In the genomic region with DNA sequence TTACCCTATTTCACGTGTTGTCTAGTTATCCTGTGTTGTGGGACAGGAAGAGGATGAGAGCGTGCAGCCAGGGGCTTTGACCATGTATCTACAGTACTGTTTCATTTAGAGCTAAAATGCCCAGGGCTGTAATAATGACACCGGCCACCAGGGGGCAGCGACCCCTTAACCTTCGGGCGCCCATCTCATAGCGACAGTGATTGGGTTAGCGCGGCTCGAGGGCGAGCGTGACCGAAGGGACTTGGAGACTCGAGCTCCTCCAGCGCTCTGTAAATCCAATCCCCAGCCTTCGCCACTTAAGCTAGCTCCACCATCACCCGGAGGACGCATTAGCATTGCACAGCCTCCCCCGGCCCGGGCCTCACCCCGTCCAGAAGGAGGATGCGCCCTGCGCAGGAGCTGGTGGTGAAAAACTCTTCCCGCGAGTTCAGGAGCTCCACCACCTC, we compare ENCODE assay signal across 8 mouse cellular contexts. TPM values are rescaled to one million over a fixed set of nuclear protein-coding genes. Genes with fewer than 3 reads are reported as not detected.
A peak's percentile ranks its signal among the peaks of the same experiment; 100 is the strongest.
DNase-seq lines count a peak whose midpoint lies in the region; ATAC-seq and TF ChIP-seq lines count a peak whose summit lies in the region.

A gene (plus strand): TSS at position 224 of the 446 bp plus-strand sequence.

- H3K4me2 ChIP-seq in forebrain, embryonic 15.5 days (replicated peaks), result peak within 1 kb of the TSS; percentile 57

- peak; percentile 92 for ATAC-seq in forebrain, embryonic 15.5 days (replicated peaks)
- ATAC-seq in neutrophil, adult 5-6 weeks (ENCODE audit: extremely low read depth, insufficient number of reproducible peaks, low FRiP score, poor library complexity, severe bottlenecking), result peak; percentile 81

- H3K9ac ChIP-seq in forebrain, embryonic 15.5 days (replicated peaks), result peak within 1 kb of the TSS; percentile 75

- peaks cover 10% of the 10 kb centered on the region for H3K4me1 ChIP-seq in forebrain, embryonic 15.5 days
- H3K4me1 ChIP-seq in lung, adult 2 months (ENCODE audit: control insufficient read depth, insufficient read depth, low read length), result peaks cover 6% of the 10 kb centered on the region; the same call in 1 of the 2 replicates

- TF ChIP-seq CTCF in lung, adult 2 months (IDR thresholded peaks at IDR 0.05; ENCODE audit: insufficient read depth, low read length), result peak; percentile 67

- H3K9me3 ChIP-seq in forebrain, embryonic 15.5 days, result no peaks in the 10 kb centered on the region

- H3K36me3 ChIP-seq in forebrain, embryonic 15.5 days, result peaks cover 24% of the 10 kb centered on the region

- under 1% methylated on average over 25 of the region's 25 CpGs for WGBS in forebrain, embryonic 15.5 days
- whole genome bisulfite sequencing in lung, adult 2 months, result under 1% methylated on average over 25 of the region's 25 CpGs

- peak; percentile 50; the same call in 1 of the 2 replicates for TF ChIP-seq POLR2A in lung, adult 2 months (IDR thresholded peaks at IDR 0.05; ENCODE audit: borderline replicate concordance, extremely low read depth, low read depth, low read length)

- intact Hi-C loops in heart, postnatal 25 days (cut with DNase I), result loop anchor here (10.0 kb wide), 1 partner anchor 498 kb away; a partner anchor contains a TSS

- peak; percentile 91 for DNase-seq in ES-CJ7 (ENCODE audit: low read depth, low spot score)
- DNase-seq in cerebellum, adult 11 months, result peak; percentile 92
- peak; percentile 72 for DNase-seq in heart, postnatal 25 days (ENCODE audit: low spot score)
- DNase-seq in layer of hippocampus, adult 18-20 months (ENCODE audit: low spot score in 2 of 2), result peak; percentile 81 to 96
- peak; percentile 89 for DNase-seq in lung, adult 2 months
- DNase-seq in thymus, adult 18-20 months, result peak; percentile 71 to 78

- no peaks in the 10 kb centered on the region for H3K27me3 ChIP-seq in forebrain, embryonic 15.5 days

- H3K27ac ChIP-seq in forebrain, embryonic 15.5 days (replicated peaks), result peak within 1 kb of the TSS; percentile 90

- H3K4me3 ChIP-seq in forebrain, embryonic 15.5 days, result peak within 1 kb of the TSS; percentile 76
- peak within 1 kb of the TSS; percentile 80 for H3K4me3 ChIP-seq in lung, adult 2 months (replicated peaks; ENCODE audit: extremely low read depth, low read depth, low read length)

RNA-seq across cellular contexts. Expression of the gene that starts here (rescaled TPM):
- 9.6 and 10.4 TPM in 2 replicates for polyA plus RNA-seq in forebrain, embryonic 15.5 days (2015; fragmentation: Nextera tagmentation; extraction: Ambion mirVana)
- total RNA-seq in heart, postnatal 25 days (2021), result 10 to 100 TPM; 16.4 to 18.8 TPM
- 10 to 100 TPM; 20.6 to 25.8 TPM for total RNA-seq in layer of hippocampus, adult 18-20 months (2021)
- polyA plus RNA-seq in lung, adult 2 months (2012; rRNA removed), result 4.7 and 6.6 TPM in 2 replicates
- total RNA-seq in neutrophil, adult 5-6 weeks (2017), result 1.4 and 1.7 TPM in 2 replicates

Comparison
In these comparisons a context has a peak if more than half of its experiments do, and no peak if none do; other contexts are left out.
1. Peak in every context shown above with its lines: DNase-seq, ATAC-seq, H3K4me3 ChIP-seq and H3K27ac ChIP-seq.